Mouse (Mus musculus) c-Kit-positive CD71-positive TER-119-positive erythroid progenitor cells, embryonic 14.5 days (primary cell): ENCODE measurements at regions not wholly inside any gene's neighbourhood (a gene's known extent, or its start where the extent isn't known, plus 50 kb on each side); places are given as distances from the start of the nearest gene placed in this dataset.

Source experiments
- DNase-seq: peaks from one replicate; pipeline ENCODE4 v3.0.0-alpha.2; 2013; ENCODE audit warnings: low spot score

DNA sequence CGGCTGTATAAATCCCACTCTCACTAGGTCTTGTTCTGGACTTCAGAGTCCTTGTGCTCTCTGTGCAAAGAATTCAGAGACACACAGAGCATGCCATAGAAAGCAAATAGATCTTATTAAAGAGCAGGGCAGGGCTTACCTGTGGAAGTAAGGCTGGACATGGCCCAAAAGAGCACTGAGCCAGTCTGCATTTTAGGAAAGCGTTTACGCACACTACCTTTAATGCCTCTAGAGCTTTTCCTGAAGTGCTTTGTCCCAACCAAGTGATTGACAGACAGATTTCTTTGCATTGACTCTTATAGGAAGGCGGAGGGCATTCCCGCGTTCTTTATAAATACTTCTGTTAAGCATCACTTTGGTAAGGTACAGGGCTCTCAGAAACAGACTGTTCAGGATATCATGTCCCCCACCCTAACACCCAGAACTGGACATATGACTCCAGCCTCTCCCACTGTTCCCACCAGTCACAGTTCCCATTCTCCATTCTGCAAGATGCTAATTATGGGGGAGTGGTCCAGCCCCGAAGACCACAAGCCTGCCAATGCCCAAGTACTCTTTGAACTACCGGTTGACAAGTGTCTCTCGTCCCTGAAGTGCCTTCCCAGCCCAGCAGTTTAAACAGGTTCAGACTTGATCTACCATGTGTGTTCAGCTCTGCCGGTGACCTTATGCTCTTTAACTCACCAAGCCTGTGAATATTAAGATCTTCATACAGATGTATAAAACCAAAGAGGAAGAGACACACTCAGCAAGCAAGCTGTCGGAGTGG, 369.7 kb downstream of the Etnk1 start:
- DNase-seq = no peak

- no peak for DNase-seq
Observed at GRCm38 (mm10) chr6:143547406-143547903, 380.4 kb downstream of the Etnk1 start.

GRCm38 (mm10) chr6:143554946-143555345, 387.9 kb downstream of the Etnk1 start:
- no peak for DNase-seq

DNA sequence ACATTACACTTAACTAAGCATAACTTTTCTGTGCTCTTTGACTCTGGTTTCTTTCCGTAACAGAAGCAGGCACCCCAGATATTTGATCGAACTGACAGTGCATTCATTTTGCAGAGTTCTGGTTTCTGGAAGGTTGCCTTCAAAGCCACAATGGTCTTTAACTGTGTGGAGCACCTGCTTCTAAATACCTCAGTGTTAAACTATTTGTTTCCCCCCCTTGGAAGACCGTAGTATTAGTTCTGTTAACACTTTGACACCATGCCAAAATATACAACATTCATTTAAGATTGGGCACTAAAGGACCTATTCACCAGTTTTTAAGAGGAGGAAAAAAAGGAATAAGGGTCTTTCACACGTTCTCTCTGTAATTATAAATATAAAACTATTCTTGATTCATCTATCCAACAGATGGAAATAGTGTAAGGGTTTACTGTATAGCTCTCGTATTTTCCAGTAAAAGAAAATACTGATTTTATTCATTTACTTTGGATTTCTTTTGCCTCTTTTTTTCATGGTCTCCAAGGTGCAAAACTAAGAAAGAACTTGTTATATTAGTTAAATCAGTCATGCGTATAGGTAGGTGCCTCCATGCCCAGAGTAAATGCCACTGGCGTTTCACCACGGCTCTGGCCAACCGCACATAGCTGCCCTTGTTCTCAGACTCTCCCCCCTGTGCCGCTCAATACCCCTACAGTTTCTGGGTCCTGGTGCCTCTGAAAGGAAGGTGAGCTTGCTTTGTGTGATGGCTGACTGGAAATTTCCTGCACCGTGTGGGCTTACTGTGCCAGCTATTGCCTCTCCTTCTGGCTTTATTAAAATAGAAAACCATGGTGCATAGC, 391.2 kb downstream of the Etnk1 start:
- no peak for DNase-seq

DNA sequence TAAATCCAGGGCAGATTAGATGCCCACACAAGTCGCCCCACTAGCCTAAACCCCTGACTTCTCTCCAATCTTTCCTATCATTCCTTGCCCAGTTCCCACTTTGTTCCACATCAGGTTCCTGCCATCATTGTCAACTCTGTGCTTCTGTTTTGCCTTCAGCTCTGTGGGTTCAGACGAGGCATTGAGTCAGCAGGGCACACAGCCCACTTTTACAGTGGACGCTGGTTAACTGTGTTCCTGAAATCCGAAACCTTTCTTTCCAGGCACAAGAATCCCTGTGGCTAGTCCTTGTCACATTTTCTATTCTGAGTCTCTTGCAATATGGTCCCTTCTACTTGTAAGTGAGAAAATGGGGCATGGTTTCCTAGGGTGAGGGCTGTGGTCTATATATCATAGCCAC, 392.3 kb downstream of the Etnk1 start:
- DNase-seq = no peak

DNA sequence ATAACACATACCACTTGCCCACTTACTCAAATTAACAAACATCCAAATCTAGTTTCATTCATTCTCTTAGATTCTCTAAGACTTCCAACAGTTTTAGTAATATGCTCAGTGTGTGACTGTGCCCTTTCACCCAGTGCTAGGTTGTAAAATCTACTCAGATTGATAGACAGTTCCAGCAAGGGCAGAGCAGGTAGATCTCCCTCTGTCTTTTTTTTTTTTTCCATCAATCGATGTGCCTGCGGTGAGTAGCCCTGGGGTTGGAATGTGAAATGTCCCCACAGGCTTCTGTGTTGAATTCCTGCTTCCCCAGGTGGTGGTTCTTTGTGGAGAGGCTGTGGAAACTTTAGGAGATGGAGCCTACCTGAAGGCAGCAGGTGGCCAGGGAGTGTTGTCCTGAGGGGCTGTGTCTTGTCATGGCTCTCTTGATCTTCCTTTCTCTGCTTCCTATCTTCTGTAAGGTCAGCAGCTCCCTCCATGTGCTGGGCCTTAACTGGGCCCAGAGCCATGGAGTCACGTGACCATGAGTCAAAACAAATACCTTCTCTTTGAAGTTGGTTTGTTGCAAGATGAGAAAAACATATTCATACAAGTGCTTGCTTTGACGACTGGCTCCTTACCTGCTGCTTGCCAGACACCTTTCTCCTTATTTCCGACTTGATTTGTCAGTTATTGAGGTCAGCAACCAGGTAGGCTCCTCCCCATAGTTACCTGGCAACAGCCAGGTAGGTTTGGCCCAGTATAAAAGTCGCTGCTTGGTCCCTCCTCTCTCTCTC, 394.5 kb downstream of the Etnk1 start:
- DNase-seq = no peak

- no peak for DNase-seq
Observed at GRCm38 (mm10) chr6:143571356-143572115, 404.5 kb downstream of the Etnk1 start.

GRCm38 (mm10) chr6:143579223-143579622, 412.2 kb downstream of the Etnk1 start:
- DNase-seq = no peak

DNA sequence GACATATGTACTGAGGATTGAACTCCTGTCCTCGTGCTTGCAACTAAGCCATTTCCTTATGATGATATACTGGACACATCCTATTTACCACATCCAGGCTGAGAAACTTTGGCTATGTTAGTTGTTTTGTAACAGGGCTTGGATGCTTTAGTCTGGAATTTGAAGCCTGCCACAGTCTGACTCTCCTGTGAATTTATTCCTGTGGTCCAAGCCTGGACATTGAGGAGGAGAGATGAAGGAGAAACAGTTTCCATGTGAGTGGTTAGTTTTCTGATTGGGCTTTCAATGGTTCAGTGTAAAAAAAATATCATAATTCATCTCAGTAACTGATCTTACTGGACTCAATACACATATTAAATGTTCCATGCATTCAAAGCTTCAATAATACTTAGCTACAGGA, 422.6 kb downstream of the Etnk1 start:
- no peak for DNase-seq

- DNase-seq = no peak
Observed at GRCm38 (mm10) chr6:143590231-143590630, 423.2 kb downstream of the Etnk1 start.

- no peak for DNase-seq
Observed at GRCm38 (mm10) chr6:143592490-143592889, 425.5 kb downstream of the Etnk1 start.

GRCm38 (mm10) chr6:143595486-143595885, 428.5 kb downstream of the Etnk1 start:
- no peak for DNase-seq

GRCm38 (mm10) chr6:143597414-143597813, 430.4 kb downstream of the Etnk1 start:
- DNase-seq = no peak

DNA sequence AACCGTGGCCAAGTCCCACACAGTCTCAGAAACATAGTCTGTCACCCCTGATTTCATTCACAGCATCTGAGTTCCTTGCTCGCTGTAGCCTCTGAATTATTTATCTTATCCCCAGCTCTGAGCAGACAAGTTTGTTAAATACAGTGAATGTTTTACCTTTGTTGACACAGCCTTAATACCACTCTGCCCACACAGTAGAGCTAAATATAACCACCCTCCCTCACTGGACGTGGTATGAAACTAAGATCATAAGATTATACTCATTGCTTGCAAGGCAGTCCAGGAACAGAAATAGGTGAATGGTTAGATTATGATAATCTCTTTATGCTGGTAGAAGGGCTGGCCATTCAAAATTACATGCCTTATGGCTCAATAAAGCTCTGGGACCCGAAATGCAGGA, 431.9 kb downstream of the Etnk1 start:
- DNase-seq = no peak

DNA sequence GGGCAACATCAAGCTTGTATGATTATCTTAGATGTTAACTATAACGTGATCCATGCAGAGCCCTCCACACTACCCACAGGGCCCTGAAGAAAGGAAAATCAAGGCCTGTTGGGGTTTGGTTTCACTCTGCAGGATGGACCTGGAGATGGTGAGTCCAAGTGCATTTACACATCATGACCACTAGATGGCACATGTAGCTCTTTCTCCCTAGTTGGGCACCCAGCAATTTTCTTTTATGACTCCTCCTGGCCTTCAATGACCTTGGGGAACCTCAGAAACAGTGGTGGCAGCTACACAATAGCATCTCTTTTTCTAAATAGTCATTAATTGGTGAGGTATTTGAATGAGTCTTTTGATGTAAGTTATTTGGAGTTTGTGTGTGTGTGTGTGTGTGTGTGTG, 442.1 kb downstream of the Etnk1 start:
- peak; percentile 16 for DNase-seq

DNA sequence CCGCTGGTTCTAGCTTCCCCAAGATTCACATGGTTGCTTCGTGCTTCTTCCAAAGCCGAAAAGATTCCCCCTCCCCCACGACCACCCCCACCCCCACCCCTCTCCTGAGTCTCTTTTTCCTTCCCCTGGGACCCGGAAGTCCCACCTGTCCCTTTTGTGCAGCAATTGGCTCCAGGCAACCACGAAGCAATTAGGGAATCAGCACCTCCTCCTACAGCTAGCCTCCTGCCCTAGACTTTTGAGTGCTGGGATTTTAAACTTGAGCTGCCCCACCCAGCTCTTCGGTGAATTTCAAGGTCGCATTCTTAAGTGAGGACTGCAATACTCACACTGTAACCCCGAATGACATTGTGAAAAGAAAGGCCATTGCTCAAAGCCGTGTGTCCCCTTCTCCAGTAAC, 445.9 kb downstream of the Etnk1 start:
- DNase-seq = no peak

- DNase-seq = no peak
Observed at GRCm38 (mm10) chr6:143614431-143614987, 447.5 kb downstream of the Etnk1 start.

GRCm38 (mm10) chr6:143615361-143615760, 448.3 kb downstream of the Etnk1 start:
- DNase-seq = no peak

GRCm38 (mm10) chr6:143616386-143616785, 449.4 kb downstream of the Etnk1 start:
- DNase-seq = no peak

DNA sequence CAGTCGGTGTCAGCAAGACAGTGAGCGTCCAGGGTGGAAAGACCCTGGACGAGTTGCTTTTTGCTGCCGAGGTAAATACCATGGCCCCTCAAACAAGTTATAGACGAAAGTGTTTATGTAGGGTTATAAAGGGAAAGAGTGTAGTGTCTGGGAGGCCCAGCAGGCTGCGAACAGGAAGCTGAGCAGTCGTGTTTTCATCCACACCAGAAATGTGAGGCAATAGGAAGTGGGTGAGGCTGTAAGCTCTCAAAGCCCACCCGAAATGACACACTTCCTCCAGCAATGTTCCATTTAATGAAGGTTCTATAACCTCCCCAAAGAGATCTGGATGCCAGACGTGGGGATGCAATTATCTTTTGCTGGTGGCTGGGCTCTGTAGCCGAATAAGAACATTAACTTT, 451.5 kb downstream of the Etnk1 start:
- DNase-seq = no peak

- DNase-seq = no peak
Observed at GRCm38 (mm10) chr6:143620583-143620982, 453.6 kb downstream of the Etnk1 start.
